Mouse (Mus musculus): ENCODE results near the gene Tmem178. TPM values are rescaled to one million over a fixed set of nuclear protein-coding genes. Genes with fewer than 3 reads are reported as not detected.
A peak's percentile ranks its signal among the peaks of the same experiment; 100 is the strongest.

Tmem178 gene
- total and polyA plus RNA-seq, 2 experiments from 2014 or later = 20.1 to 26.5 TPM

DNA sequence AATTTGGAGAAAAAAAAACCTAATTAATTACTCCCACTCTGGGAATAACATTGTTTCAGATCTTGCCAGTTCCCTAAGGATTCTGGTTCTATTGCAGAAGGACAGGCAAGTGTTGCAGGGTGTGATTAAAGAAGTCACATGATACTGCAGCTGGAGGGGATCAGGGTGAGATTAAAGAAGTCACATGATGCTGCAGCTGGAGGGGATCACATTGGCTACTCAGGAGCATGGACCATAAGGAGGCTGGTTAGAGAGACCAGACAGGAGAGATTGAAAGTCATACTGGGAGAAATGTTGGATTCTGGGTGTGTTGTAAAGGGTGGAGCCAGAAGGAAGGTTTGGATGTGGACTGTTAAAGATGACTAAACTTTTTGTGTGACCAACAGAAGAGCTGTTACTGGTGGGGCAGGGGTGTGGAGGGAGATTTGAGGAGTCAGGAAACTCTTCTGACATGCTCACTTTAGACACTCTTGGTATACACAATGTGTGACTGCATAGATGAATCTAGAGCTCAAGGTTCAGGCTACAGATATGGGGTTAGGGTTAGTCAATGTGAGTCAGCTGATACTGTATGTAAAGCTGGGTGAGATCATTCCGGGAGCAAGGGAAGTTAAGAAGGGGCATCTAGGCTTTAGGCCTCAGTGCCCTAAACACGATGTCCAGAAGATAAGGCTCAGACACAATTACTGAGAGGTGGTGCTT lies 94.4 kb downstream of the Tmem178 start:
- peaks cover 20% of the 10 kb centered on the region; the same call in 1 of the 2 replicates for H3K36me3 ChIP-seq (ENCODE audit: insufficient read depth, low read length)
- no peaks in the 10 kb centered on the region for H3K4me1 ChIP-seq (ENCODE audit: insufficient read depth, low read length)
- ATAC-seq (ENCODE audit: low FRiP score) = no peak
- H3K9ac ChIP-seq (replicated peaks; ENCODE audit: low read length, poor library complexity, severe bottlenecking) = no peak overlapping the region
- H3K27ac ChIP-seq (ENCODE audit: low read depth, low read length) = no peak overlapping the region
- 97% methylated on average over 2 of the region's 2 CpGs for WGBS
- H3K4me3 ChIP-seq (ENCODE audit: low read depth, low read length) = no peak overlapping the region
- no peak for TF ChIP-seq CTCF (IDR thresholded peaks at IDR 0.05)
- no peak for DNase-seq (ENCODE audit: low spot score)
- no peaks in the 10 kb centered on the region for H3K27me3 ChIP-seq (ENCODE audit: insufficient read depth, low read length)
- H3K4me2 ChIP-seq (ENCODE audit: low read depth, low read length, poor library complexity, severe bottlenecking) = no peak overlapping the region
- H3K9me3 ChIP-seq (ENCODE audit: low read length) = no peaks in the 10 kb centered on the region

- Histone ChIP-seq H3K27me3 (ENCODE audit: insufficient read depth, low read length) (no peaks in the 10 kb centered on the region), H3K4me1 (ENCODE audit: insufficient read depth, low read length) (no peaks in the 10 kb centered on the region), H3K9ac (replicated peaks; ENCODE audit: low read length, poor library complexity, severe bottlenecking) (no peak overlapping the region), H3K4me3 (ENCODE audit: low read depth, low read length) (no peak overlapping the region), H3K9me3 (ENCODE audit: low read length) (no peaks in the 10 kb centered on the region), H3K27ac (ENCODE audit: low read depth, low read length) (no peak overlapping the region), H3K4me2 (ENCODE audit: low read depth, low read length, poor library complexity, severe bottlenecking) (no peak overlapping the region), H3K36me3 (ENCODE audit: insufficient read depth, low read length) (peaks cover 20% of the 10 kb centered on the region; the same call in 1 of the 2 replicates)
- DNase-seq (ENCODE audit: low spot score) (no peak), ATAC-seq (ENCODE audit: low FRiP score) (no peak)
- no peak for TF ChIP-seq CTCF (IDR thresholded peaks at IDR 0.05)
- 92% methylated on average over 2 of the region's 2 CpGs for WGBS
These were observed 97.2 kb downstream of the Tmem178 start for GRCm38 (mm10) chr17:81041662-81042061.

DNA sequence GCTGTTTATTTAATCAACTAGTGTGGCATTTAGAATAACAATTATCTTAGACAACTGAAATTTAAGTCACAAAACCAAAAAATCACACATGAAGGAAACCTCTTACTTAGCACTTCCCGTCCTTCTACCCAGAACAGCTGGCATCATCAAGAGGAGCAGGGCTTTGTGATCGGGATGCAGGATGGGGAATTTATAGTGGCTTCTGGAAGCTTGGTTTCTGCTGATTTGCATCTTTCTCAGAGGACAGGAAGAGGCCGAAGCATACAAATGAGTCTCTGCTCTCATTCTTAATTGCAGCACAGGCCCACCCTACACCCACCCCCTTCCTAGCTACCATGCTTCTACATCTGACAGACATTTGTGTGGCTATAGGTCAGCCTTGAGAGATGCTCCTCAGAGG lies 99.9 kb downstream of the Tmem178 start:
- no peak overlapping the region for H3K9ac ChIP-seq (replicated peaks; ENCODE audit: low read length, poor library complexity, severe bottlenecking)
- H3K36me3 ChIP-seq (ENCODE audit: insufficient read depth, low read length) = peaks cover 9% of the 10 kb centered on the region; the same call in 1 of the 2 replicates
- DNase-seq (ENCODE audit: low spot score) = peak; percentile 1
- no peaks in the 10 kb centered on the region for H3K4me1 ChIP-seq (ENCODE audit: insufficient read depth, low read length)
- no peaks in the 10 kb centered on the region for H3K9me3 ChIP-seq (ENCODE audit: low read length)
- ATAC-seq (ENCODE audit: low FRiP score) = no peak
- no peak overlapping the region for H3K27ac ChIP-seq (ENCODE audit: low read depth, low read length)
- no peak overlapping the region for H3K4me2 ChIP-seq (ENCODE audit: low read depth, low read length, poor library complexity, severe bottlenecking)
- H3K4me3 ChIP-seq (ENCODE audit: low read depth, low read length) = no peak overlapping the region
- H3K27me3 ChIP-seq (ENCODE audit: insufficient read depth, low read length) = no peaks in the 10 kb centered on the region
- 66% methylated on average over 3 of the region's 3 CpGs for WGBS
- TF ChIP-seq CTCF (IDR thresholded peaks at IDR 0.05) = no peak

GRCm38 (mm10) chr17:81045115-81045514 lies 100.7 kb downstream of the Tmem178 start:
- Histone ChIP-seq H3K27me3 (ENCODE audit: insufficient read depth, low read length) (no peaks in the 10 kb centered on the region), H3K9ac (replicated peaks; ENCODE audit: low read length, poor library complexity, severe bottlenecking) (no peak overlapping the region), H3K4me2 (ENCODE audit: low read depth, low read length, poor library complexity, severe bottlenecking) (no peak overlapping the region), H3K4me1 (ENCODE audit: insufficient read depth, low read length) (no peaks in the 10 kb centered on the region), H3K4me3 (ENCODE audit: low read depth, low read length) (no peak overlapping the region), H3K27ac (ENCODE audit: low read depth, low read length) (no peak overlapping the region), H3K9me3 (ENCODE audit: low read length) (no peaks in the 10 kb centered on the region), H3K36me3 (ENCODE audit: insufficient read depth, low read length) (peaks cover 9% of the 10 kb centered on the region; the same call in 1 of the 2 replicates)
- no peak for TF ChIP-seq CTCF (IDR thresholded peaks at IDR 0.05)
- 98% methylated on average over 6 of the region's 6 CpGs for WGBS
- ATAC-seq (ENCODE audit: low FRiP score) (no peak), DNase-seq (ENCODE audit: low spot score) (no peak)

DNA sequence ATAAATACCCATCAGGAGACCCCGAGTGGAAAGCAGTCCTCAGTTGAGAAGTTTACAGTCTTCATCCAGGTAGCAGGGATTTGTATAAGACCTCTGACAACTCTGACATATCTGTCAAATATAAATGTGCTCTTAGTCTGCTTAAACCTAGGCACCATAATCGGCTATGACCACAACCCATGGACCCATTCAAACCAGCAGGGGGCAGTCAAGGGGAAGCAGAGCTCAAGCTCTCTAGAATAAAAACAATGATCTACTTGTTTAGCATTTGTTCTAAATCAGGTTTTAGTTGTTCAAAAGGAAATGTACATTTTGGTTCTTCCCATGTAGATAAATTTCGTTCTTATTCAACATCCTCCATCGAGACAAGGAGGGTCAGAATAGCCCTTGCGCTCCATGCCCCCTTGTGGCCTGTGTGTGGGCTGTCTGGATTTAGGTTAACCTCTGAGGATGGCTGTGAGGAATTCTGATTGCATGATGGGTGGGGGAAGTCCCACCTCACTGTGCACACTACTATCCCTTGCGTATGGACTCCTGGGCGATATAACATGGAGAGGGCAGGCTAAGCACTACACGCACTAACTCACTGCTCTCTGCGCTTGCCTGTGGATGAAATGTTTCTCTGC lies 101.2 kb downstream of the Tmem178 start:
- H3K4me3 ChIP-seq (ENCODE audit: low read depth, low read length) = no peak overlapping the region
- peaks cover 7% of the 10 kb centered on the region; the same call in 1 of the 2 replicates for H3K36me3 ChIP-seq (ENCODE audit: insufficient read depth, low read length)
- 92% methylated on average over 9 of the region's 9 CpGs for WGBS
- no peaks in the 10 kb centered on the region for H3K27me3 ChIP-seq (ENCODE audit: insufficient read depth, low read length)
- no peaks in the 10 kb centered on the region for H3K4me1 ChIP-seq (ENCODE audit: insufficient read depth, low read length)
- no peak overlapping the region for H3K4me2 ChIP-seq (ENCODE audit: low read depth, low read length, poor library complexity, severe bottlenecking)
- DNase-seq (ENCODE audit: low spot score) = no peak
- H3K27ac ChIP-seq (ENCODE audit: low read depth, low read length) = no peak overlapping the region
- no peak for ATAC-seq (ENCODE audit: low FRiP score)
- no peaks in the 10 kb centered on the region for H3K9me3 ChIP-seq (ENCODE audit: low read length)
- no peak overlapping the region for H3K9ac ChIP-seq (replicated peaks; ENCODE audit: low read length, poor library complexity, severe bottlenecking)
- peak; percentile 38 for TF ChIP-seq CTCF (IDR thresholded peaks at IDR 0.05)

GRCm38 (mm10) chr17:81047930-81048564 lies 103.6 kb downstream of the Tmem178 start:
- Histone ChIP-seq H3K4me3 (ENCODE audit: low read depth, low read length) (no peak overlapping the region), H3K4me2 (ENCODE audit: low read depth, low read length, poor library complexity, severe bottlenecking) (no peak overlapping the region), H3K27me3 (ENCODE audit: insufficient read depth, low read length) (no peaks in the 10 kb centered on the region), H3K9me3 (ENCODE audit: low read length) (no peaks in the 10 kb centered on the region), H3K27ac (ENCODE audit: low read depth, low read length) (no peak overlapping the region), H3K9ac (replicated peaks; ENCODE audit: low read length, poor library complexity, severe bottlenecking) (no peak overlapping the region), H3K36me3 (ENCODE audit: insufficient read depth, low read length) (no peaks in the 10 kb centered on the region; the same call in 1 of the 2 replicates), H3K4me1 (ENCODE audit: insufficient read depth, low read length) (no peaks in the 10 kb centered on the region)
- ATAC-seq (ENCODE audit: low FRiP score) (no peak), DNase-seq (ENCODE audit: low spot score) (no peak)
- WGBS = 89% methylated on average over 7 of the region's 7 CpGs
- no peak for TF ChIP-seq CTCF (IDR thresholded peaks at IDR 0.05)

Other genes starting within 250 kb of the Tmem178 start
- gene Map4k3, start 216.1 kb upstream of the Tmem178 start, total RNA-seq (2014; rRNA removed) = 60.9 and 64.5 TPM in 2 replicates
- gene Map4k3, start 216.1 kb upstream of the Tmem178 start, polyA plus RNA-seq (2015; fragmentation: Nextera tagmentation; extraction: Ambion mirVana) = 16.9 and 17.3 TPM in 2 replicates
- 2.6 and 3.1 TPM in 2 replicates for gene Thumpd2, start 120.5 kb downstream of the Tmem178 start, total RNA-seq (2014; rRNA removed)
- 5.5 and 5.7 TPM in 2 replicates for gene Thumpd2, start 120.5 kb downstream of the Tmem178 start, polyA plus RNA-seq (2015; fragmentation: Nextera tagmentation; extraction: Ambion mirVana)

Data from midbrain, postnatal 0 days (tissue).